Mouse (Mus musculus): ENCODE results near the gene Zbtb22.
A peak's percentile ranks its signal among the peaks of the same experiment; 100 is the strongest.
"Not testable (repeated sequence)": the region's sequence is repeated elsewhere in the genome, so short reads cannot be mapped to it uniquely, and the experiment has no call there.

Zbtb22 gene

DNA sequence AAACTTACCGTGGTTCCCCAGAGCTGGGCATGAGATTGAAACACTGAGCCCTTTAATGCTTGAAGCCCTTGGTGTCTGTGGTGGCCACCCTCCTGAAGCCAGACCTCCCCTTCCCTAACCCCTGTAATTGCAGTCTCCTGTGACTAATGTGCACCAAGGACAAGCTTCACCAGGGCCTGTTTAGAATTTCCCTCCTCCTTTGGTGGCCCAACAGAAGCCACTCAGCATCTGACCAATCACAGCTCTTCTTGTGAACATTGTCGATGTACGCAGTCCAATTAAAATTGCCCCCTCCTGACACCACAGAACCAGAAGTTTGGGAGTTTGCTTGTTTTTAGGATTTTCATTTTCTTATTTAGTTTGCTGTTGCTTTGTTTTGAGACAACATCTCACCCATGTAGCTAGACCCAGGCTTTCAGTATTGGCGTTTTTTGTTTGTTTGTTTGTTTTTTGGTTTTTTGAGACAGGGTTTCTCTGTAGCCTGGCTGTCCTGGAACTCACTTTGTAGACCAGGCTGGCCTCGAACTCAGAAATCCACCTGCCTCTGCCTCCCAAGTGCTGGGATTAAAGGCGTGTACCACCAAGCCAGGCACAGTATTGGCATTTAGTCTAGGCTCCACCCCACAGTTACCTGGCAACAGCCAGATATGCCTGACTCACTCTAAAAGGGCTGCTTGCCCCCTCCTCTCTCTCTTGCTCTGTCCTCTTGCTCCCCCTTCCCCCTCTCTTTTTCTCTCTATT is 11.6 kb upstream of the Zbtb22 start:
- not testable (repeated sequence) for DNase-seq (ENCODE audit: low read depth, low spot score)

- not testable (repeated sequence) for DNase-seq (ENCODE audit: low read depth, low spot score)
These were observed 10.9 kb upstream of the Zbtb22 start, which contains the start of gene Platr17 for GRCm38 (mm10) chr17:33904835-33905234. Gene Platr17 (plus strand): TSS chr17:33905135.

DNA sequence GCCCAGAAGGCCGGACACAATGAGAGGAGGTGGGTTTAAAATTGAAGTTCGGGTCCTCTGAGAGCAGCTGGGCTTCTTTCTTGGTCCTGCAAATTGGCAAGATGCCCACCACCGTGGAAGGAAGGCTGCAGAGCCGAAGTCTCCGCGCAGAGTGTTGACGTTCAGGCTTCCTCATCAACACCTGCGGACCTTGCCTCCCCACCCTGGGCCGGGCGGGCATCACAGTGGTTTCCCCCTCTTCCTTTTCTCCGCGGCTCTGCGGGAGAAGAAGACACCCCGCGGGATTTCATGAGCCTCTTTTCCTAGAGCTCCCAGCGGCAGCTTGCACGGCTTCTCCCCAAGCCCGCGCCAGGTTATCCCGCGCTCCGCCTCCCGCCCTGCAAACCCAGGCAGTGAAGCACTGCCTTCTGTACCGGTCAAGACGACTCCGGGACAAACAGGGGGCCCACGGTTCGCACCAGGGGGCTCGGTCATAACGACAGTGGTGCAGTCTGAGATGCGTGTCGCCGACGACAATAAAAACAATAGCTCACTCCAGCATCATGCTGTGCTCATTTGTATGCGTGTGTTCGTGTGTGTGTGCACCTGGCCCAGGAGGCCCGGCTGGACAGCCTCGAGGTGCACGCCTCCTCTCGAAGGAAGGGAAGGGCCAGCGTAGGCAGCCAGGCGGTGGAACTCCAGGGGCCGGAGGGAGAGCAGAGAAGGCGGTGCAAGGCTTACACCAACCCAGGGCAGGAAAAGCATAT is 7.2 kb upstream of the Zbtb22 start:
- DNase-seq (ENCODE audit: low read depth, low spot score): no peak

- DNase-seq (ENCODE audit: low read depth, low spot score): peak; percentile 98
These were observed 6.4 kb upstream of the Zbtb22 start, which contains the start of gene Daxx for GRCm38 (mm10) chr17:33909077-33909868. Gene Daxx (plus strand): TSS chr17:33909414.

DNA sequence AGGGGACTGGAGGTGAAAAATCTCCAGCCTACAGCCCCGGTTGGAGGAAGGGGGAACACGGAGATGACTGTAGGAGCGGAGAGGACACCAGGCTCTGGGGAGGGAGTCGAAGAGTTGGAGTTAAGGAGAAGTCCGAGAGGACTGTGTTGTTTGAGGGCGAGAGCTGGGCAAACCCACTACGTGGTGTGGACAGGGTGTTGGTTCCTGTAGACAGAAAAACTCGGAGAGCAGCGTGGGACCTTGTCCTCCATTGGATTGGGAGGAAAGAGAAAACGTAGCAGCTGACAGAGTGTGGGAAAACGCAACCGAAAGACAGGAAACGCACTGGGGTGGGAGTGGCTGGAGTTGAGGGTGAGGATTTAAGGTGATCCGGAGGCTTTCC is 5.8 kb upstream of the Zbtb22 start:
- DNase-seq (ENCODE audit: low read depth, low spot score): no peak

- DNase-seq (ENCODE audit: low read depth, low spot score): no peak
These were observed 5.2 kb upstream of the Zbtb22 start for GRCm38 (mm10) chr17:33910346-33911051.

DNA sequence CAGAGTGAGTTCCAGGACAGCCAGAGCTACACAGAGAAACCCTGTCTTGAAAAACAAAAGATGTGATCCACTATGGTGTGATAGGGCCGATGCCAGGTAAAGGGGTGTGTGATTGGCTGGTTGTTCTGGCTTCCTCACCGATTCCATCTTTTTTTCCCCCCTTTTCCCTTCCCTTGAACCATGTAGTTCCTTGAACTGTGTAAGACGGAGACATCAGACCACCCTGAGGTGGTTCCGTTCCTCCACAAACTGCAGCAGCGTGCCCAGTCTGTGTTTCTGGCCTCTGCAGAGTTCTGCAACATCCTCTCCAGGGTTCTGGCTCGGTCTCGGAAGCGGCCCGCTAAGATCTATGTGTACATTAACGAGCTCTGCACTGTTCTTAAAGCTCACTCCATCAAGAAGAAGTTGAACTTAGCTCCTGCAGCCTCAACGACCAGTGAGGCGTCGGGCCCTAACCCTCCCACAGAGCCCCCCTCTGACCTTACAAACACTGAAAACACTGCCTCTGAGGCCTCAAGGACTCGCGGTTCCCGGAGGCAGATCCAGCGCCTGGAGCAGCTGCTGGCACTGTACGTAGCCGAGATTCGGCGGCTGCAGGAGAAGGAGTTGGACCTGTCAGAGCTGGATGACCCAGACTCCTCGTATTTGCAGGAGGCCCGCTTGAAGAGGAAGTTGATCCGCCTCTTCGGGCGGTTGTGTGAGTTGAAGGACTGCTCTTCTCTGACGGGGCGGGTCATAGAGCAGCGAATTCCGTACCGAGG is 4.5 kb upstream of the Zbtb22 start:
- DNase-seq (ENCODE audit: low read depth, low spot score): no peak

DNA sequence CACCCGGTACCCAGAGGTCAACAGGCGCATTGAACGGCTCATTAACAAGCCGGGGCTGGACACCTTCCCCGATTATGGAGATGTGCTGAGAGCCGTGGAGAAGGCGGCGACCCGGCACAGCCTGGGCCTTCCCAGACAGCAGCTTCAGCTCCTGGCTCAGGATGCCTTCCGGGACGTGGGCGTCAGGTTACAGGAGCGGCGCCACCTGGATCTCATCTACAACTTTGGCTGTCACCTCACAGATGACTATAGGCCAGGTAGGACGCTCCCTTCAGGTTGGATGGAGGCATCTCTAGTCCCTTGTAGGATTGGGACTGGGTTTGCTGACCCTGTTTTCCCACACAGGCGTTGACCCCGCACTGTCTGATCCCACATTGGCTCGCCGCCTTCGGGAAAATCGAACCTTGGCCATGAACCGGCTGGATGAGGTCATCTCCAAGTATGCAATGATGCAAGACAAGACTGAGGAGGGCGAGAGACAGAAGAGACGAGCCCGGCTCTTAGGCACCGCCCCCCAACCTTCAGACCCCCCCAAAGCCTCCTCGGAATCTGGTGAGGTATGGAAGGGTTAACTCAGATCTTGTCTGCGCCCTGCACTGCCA is 3.8 kb upstream of the Zbtb22 start:
- no peak for DNase-seq (ENCODE audit: low read depth, low spot score)

DNA sequence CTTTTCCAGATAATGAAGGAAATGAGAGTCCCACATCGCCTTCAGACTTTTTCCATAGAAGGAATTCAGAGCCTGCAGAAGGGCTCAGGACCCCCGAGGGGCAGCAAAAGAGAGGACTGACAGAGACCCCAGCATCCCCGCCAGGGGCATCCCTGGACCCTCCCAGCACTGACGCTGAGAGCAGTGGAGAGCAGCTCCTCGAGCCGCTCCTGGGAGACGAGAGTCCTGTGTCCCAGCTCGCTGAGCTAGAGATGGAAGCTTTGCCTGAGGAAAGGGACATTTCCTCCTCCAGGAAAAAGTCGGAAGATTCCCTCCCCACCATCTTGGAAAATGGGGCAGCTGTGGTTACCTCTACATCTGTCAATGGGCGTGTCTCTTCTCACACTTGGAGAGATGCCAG is 2.4 kb upstream of the Zbtb22 start:
- no peak for DNase-seq (ENCODE audit: low read depth, low spot score)

GRCm38 (mm10) chr17:33913905-33914304 is 1.8 kb upstream of the Zbtb22 start:
- DNase-seq (ENCODE audit: low read depth, low spot score): no peak

GRCm38 (mm10) chr17:33914969-33915391 is 724 bp upstream of the Zbtb22 start:
- DNase-seq (ENCODE audit: low read depth, low spot score): no peak

DNA sequence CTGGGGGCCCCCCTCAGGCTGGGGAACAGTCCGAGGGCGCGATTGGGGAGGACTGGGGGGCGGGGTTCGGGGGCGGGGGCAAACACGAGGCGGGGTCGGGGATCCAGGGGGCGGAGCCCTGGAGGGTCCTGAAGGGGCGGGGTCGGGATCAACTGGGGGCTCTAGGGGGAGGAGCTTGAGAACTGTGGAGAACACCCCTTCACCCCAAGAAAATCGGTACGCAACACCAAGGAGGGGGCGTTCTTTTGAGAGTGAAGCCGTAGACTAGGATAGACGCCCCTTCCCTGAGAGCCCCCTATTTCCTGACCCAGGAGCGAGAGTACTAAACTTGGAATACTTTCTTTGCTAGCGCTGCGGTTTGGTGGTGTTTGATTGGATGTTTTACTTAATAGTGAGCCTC is 590 bp downstream of the Zbtb22 start:
- DNase-seq (ENCODE audit: low read depth, low spot score): no peak

- DNase-seq (ENCODE audit: low read depth, low spot score): no peak
These were observed 1.3 kb downstream of the Zbtb22 start for GRCm38 (mm10) chr17:33916847-33917655.

DNA sequence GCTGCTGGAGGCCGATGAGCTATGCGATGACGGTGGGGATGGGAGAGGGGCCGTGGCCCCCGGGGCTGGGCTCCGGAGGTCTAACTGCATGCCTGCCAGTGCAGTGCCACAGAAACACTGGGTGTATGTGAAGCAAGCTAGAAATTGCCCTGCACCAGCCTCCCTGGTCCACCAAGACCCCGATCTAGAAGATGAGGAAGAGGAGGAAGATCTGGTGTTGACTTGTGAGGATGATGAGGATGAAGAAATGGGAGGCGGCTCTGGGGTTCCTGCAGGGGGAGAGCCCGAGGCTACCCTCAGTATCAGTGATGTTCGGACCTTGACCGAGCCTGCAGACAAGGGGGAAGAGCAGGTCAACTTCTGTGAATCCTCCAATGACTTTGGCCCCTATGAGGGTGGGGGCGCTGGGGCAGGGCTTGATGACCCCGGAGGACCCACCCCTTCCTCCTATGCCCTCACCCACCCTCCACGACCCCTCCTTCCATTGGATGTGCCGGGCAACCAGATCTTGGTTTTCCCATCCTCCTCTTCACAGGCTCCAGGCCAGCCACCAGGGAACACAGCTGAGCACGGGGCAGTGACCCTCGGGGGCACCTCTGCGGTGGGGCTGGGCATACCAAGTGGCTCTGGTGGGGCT is 2.1 kb downstream of the Zbtb22 start:
- DNase-seq (ENCODE audit: low read depth, low spot score): no peak

GRCm38 (mm10) chr17:33918293-33919203 is 2.8 kb downstream of the Zbtb22 start:
- no peak for DNase-seq (ENCODE audit: low read depth, low spot score)

GRCm38 (mm10) chr17:33919351-33920281 is 3.9 kb downstream of the Zbtb22 start:
- DNase-seq (ENCODE audit: low read depth, low spot score): no peak
